Mouse (Mus musculus): ENCODE results near the gene Peli2. TPM values are rescaled to one million over a fixed set of nuclear protein-coding genes. Genes with fewer than 3 reads are reported as not detected.

The Peli2 gene
- polyA plus RNA-seq, 2 experiments: 9.1 to 14.5 TPM

DNA sequence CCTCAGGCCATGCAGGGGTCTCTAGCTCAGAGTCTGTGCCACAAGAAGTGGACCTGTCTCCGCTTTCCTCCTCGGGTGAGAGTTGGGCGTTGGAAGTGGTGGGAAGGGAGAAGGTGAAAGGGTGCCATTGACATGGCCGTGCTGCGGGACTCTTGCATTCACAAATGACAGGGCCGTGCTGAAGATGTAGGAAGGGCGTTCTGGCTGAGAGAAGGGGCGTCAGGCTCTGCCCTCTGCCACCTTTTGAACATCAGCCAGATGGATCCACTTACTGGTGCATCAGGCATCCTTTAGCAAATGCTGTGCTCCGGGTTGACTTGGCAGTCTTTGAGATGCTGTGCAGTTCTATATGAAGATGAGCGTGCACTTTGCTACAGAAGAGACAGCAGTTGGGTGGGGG, 84.4 kb downstream of the Peli2 start:
- DNase-seq (ENCODE audit: low spot score): no peak
- Histone ChIP-seq H3K4me3 (replicated peaks; ENCODE audit: low read length) (no peak overlapping the region), H3K9ac (ENCODE audit: low read depth, low read length, severe bottlenecking) (no peak overlapping the region), H3K4me1 (ENCODE audit: control insufficient read depth, insufficient read depth, low read length) (peaks cover 7% of the 10 kb centered on the region), H3K27me3 (ENCODE audit: control insufficient read depth, insufficient read depth, low read length) (no peaks in the 10 kb centered on the region), H3K4me2 (replicated peaks; ENCODE audit: low read depth, low read length, severe bottlenecking) (no peak overlapping the region), H3K36me3 (ENCODE audit: control insufficient read depth, insufficient read depth, low read length) (no peaks in the 10 kb centered on the region), H3K9me3 (ENCODE audit: control insufficient read depth, low read length) (no peaks in the 10 kb centered on the region), H3K27ac (replicated peaks; ENCODE audit: low read depth, low read length) (no peak overlapping the region)
- no peak for TF ChIP-seq POLR2A (IDR thresholded peaks at IDR 0.05; ENCODE audit: borderline replicate concordance, extremely low read depth, insufficient read depth, insufficient read length)
- no peak for ATAC-seq (ENCODE audit: low FRiP score, low read depth)
- WGBS: 66% methylated on average over 10 of the region's 10 CpGs

DNA sequence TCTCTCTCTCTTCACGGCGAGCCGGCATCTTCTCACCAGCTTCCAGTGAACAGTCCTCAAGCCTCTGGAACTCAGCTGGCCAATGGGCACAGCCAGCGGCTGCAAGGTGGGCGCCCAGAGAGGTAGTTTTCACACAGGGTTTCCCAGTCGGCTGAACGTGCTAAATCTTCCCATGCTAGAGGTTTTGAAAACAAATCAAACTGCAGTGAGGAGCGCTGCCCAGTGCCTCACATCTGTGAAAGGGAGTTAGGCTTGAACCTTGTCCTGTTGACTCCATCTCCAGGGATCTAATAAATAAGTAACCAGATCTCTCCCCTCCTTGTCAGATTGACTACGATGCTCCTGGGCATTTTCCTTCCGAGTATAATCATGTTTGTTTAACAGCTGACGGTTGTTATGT, 85.0 kb downstream of the Peli2 start:
- Histone ChIP-seq H3K36me3 (ENCODE audit: control insufficient read depth, insufficient read depth, low read length) (no peaks in the 10 kb centered on the region), H3K4me3 (replicated peaks; ENCODE audit: low read length) (no peak overlapping the region), H3K9ac (ENCODE audit: low read depth, low read length, severe bottlenecking) (no peak overlapping the region), H3K4me2 (replicated peaks; ENCODE audit: low read depth, low read length, severe bottlenecking) (no peak overlapping the region), H3K9me3 (ENCODE audit: control insufficient read depth, low read length) (no peaks in the 10 kb centered on the region), H3K4me1 (ENCODE audit: control insufficient read depth, insufficient read depth, low read length) (peaks cover 7% of the 10 kb centered on the region), H3K27me3 (ENCODE audit: control insufficient read depth, insufficient read depth, low read length) (no peaks in the 10 kb centered on the region), H3K27ac (replicated peaks; ENCODE audit: low read depth, low read length) (no peak overlapping the region)
- whole genome bisulfite sequencing: 39% methylated on average over 11 of the region's 11 CpGs
- ATAC-seq (ENCODE audit: low FRiP score, low read depth) (0 out of 2 replicates have a peak, but pooled peaks have one; percentile 29), DNase-seq (ENCODE audit: low spot score) (peak; percentile 21)
- no peak for TF ChIP-seq POLR2A (IDR thresholded peaks at IDR 0.05; ENCODE audit: borderline replicate concordance, extremely low read depth, insufficient read depth, insufficient read length)

DNA sequence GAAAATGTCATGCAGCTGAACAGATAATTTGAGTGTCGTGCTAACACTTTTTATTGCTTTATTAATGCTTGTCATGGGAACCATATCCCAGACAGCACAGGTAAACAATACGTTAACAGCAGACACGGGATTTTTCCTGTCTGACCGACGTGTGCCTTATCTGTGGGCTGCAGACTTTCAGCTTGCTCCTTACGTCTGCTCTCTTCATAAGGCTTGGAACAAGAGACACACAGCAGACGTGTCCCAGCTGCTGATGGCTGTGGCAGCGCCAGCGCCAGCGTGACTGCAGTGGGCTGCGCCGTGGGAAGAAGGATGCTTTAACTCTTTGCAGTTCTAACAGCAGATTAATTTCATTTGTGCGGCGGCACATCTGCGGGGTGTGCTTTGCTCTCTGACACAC, 86.5 kb downstream of the Peli2 start:
- WGBS: 20% methylated on average over 15 of the region's 15 CpGs
- DNase-seq (ENCODE audit: low spot score) (peak; percentile 29), ATAC-seq (ENCODE audit: low FRiP score, low read depth) (no peak; the same call in 1 of the 2 replicates)
- Histone ChIP-seq H3K27ac (replicated peaks; ENCODE audit: low read depth, low read length) (no peak overlapping the region), H3K9me3 (ENCODE audit: control insufficient read depth, low read length) (no peaks in the 10 kb centered on the region), H3K36me3 (ENCODE audit: control insufficient read depth, insufficient read depth, low read length) (no peaks in the 10 kb centered on the region), H3K4me3 (replicated peaks; ENCODE audit: low read length) (no peak overlapping the region), H3K4me1 (ENCODE audit: control insufficient read depth, insufficient read depth, low read length) (peaks cover 13% of the 10 kb centered on the region), H3K4me2 (replicated peaks; ENCODE audit: low read depth, low read length, severe bottlenecking) (no peak overlapping the region; the same call in 1 of the 2 replicates), H3K27me3 (ENCODE audit: control insufficient read depth, insufficient read depth, low read length) (no peaks in the 10 kb centered on the region), H3K9ac (ENCODE audit: low read depth, low read length, severe bottlenecking) (no peak overlapping the region)
- no peak for TF ChIP-seq POLR2A (IDR thresholded peaks at IDR 0.05; ENCODE audit: borderline replicate concordance, extremely low read depth, insufficient read depth, insufficient read length)

DNA sequence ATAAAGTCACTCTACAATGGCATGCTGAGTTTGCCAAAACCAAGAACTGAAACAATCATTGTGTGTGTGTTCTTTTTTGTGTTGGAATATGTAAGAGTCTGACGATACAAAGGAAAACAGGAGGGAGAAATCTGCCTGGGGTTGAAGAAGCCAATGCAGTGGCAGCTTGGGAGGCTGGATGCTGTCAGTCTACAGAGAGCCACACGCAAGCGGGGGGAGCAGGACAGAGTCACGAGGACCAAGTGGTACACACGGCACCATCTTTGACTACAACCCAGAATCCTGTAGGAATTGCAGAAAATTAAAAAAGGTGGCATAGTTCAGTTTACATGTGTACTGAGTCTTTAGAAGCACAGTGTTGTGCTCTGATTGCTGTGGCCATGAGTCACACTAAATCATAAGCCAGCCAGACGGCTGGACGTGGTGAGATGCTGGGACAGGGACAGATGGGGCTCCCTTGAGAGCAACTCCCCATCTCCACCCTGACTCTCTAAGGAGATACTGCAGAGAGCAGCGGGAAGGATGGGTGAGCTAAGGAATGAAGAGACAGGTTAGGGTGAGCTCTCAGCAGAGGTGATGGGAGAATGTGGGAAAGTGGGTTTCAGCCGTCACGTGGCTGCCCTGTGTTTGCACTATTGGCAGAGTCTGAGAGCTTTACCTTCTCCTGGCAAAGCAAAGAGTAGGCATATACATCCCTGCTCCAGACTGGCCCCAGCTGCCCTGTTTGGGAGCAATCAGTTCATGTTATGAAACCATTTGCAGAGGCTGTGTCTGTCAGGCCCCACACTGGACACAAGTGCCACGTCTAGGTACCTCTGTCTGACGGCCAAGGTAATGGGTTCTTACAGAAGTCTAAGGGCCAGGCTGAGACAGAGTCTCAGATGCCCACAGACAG, 87.4 kb downstream of the Peli2 start:
- WGBS: 78% methylated on average over 12 of the region's 12 CpGs
- no peaks in the 10 kb centered on the region for H3K27me3 ChIP-seq (ENCODE audit: control insufficient read depth, insufficient read depth, low read length)
- no peak for DNase-seq (ENCODE audit: low spot score)
- H3K4me2 ChIP-seq (replicated peaks; ENCODE audit: low read depth, low read length, severe bottlenecking): no peak overlapping the region
- no peaks in the 10 kb centered on the region for H3K9me3 ChIP-seq (ENCODE audit: control insufficient read depth, low read length)
- no peak overlapping the region for H3K9ac ChIP-seq (ENCODE audit: low read depth, low read length, severe bottlenecking)
- ATAC-seq (ENCODE audit: low FRiP score, low read depth): no peak
- no peaks in the 10 kb centered on the region for H3K36me3 ChIP-seq (ENCODE audit: control insufficient read depth, insufficient read depth, low read length)
- H3K27ac ChIP-seq (replicated peaks; ENCODE audit: low read depth, low read length): no peak overlapping the region
- peaks cover 19% of the 10 kb centered on the region for H3K4me1 ChIP-seq (ENCODE audit: control insufficient read depth, insufficient read depth, low read length)
- TF ChIP-seq POLR2A (IDR thresholded peaks at IDR 0.05; ENCODE audit: borderline replicate concordance, extremely low read depth, insufficient read depth, insufficient read length): no peak
- H3K4me3 ChIP-seq (replicated peaks; ENCODE audit: low read length): no peak overlapping the region

DNA sequence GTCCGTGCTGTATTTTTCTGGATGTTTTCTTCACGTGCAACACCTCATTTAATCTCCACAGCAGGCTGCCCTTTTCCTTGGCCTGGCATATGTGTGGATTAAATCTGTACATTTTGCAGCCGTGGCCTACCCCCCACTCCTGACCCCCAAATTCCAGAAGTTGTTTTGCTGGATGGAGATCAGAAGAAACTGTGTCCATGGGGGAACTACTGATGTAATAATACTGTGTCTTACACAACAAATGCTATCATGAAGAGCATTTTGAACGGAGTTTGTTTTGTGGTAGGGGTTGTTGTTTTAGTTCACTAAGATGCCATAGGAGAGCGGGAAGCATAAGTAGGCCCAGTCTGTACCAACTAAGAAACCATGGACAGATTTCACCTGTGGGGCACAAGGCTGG, 88.8 kb downstream of the Peli2 start:
- ATAC-seq (ENCODE audit: low FRiP score, low read depth): no peak
- no peak overlapping the region for H3K27ac ChIP-seq (replicated peaks; ENCODE audit: low read depth, low read length)
- H3K9me3 ChIP-seq (ENCODE audit: control insufficient read depth, low read length): no peaks in the 10 kb centered on the region
- no peak for TF ChIP-seq POLR2A (IDR thresholded peaks at IDR 0.05; ENCODE audit: borderline replicate concordance, extremely low read depth, insufficient read depth, insufficient read length)
- no peak overlapping the region for H3K9ac ChIP-seq (ENCODE audit: low read depth, low read length, severe bottlenecking)
- H3K4me2 ChIP-seq (replicated peaks; ENCODE audit: low read depth, low read length, severe bottlenecking): no peak overlapping the region
- no peak overlapping the region for H3K4me3 ChIP-seq (replicated peaks; ENCODE audit: low read length)
- no peak for DNase-seq (ENCODE audit: low spot score)
- H3K4me1 ChIP-seq (ENCODE audit: control insufficient read depth, insufficient read depth, low read length): peaks cover 22% of the 10 kb centered on the region
- 79% methylated on average over 5 of the region's 5 CpGs for WGBS
- H3K27me3 ChIP-seq (ENCODE audit: control insufficient read depth, insufficient read depth, low read length): no peaks in the 10 kb centered on the region
- H3K36me3 ChIP-seq (ENCODE audit: control insufficient read depth, insufficient read depth, low read length): no peaks in the 10 kb centered on the region

All from limb, embryonic 14.5 days (tissue).